Mouse (Mus musculus) right cerebral cortex, postnatal 4 days (tissue): Measurements from ENCODE around the gene Catsperd.
"Not testable (repeated sequence)": the region's sequence is repeated elsewhere in the genome, so short reads cannot be mapped to it uniquely, and the experiment has no call there.

Experiments
- DNase-seq: peaks from one replicate; pipeline ENCODE4 v3.0.0-alpha.2; 2022

Catsperd gene

DNA sequence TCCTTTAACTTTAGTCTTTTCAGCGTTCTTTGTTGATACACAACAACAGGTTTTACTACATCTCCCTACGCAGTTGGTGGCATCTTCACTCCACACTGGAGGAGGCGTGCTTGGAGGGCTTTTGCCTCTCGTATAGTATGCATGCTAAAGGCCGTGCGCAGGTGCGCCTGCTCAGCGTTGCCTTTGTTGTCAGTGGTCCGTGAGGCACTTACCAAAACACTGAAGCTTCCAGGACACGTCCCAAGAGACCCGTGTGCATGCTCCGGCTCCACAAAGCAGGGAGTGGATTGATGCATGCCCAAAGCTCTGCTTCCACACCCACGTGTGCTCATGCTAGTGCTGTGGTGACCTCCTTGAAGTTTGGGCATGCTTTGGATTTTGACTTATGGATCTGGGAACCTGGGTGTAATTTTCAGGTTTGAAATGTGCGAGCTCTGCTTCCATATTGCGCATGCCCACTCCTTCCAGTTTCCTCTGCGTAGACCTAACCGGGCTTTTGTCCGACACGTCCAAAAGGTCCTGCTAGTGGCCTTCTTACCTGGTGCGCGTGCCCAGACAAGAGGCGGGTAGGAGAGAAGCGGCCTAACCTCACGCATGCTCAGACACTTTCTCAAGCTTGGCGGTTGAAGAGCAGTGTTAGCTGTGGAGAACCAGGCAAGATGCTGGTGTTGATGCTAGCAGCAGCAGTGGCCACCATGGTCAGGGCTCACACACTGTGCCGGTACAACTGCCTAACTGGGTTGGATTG is at the start of gene Catsperd:
Gene Catsperd, plus strand, starts transcription at position 614 of the 748 bp plus-strand sequence.
- DNase-seq: no peak

DNA sequence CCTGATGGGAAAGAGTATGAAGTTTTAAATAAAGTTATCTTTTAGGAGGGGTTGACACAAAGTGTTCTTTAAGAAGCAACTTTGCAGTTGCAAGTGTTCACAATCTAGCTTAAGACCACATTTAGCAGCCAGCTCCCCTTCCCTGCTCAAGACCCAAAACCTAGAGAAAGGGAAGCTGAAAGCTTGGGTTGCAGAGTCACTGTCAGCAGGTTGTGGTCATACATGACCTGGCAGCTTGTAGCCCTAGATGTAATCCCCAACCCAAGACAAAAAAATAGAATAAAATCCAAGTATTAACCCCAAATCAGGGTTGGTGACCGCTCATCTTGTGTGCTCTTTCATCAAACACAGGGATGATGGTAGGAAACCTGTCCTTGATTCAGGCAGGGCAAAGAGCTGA is 44.9 kb upstream of the Catsperd start:
- DNase-seq: no peak

DNA sequence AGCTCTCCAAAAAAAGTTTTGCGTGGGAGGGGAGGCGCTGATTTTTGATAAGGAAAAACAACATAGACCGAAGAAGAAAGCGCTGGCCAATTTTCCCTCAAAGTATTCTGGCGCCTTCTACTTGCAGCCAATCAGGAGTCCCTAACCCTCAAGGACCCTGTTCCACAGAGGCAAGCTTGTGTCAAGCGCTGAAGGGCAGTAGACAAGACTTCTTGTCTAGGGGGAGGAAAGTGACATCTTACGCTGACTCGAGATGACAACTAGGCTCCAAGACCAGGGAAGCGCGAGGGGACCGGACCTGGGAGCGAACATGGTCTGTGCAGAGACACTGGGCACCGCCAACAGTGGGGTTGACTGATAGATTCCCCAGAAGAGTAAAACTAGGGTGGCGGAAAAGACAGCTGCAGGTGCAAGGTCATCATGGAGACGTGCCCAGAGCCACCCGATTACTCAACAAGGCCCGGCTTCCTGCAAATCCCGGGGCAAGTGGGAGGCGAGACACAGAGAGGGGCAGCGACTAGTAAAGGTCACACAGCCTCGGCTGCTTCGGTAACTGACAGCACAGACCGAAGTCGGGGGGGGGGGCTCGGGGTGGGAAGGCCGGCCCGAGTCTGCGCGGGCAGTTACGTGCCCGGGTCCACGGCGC is 44.2 kb upstream of the Catsperd start:
- no peak for DNase-seq

DNA sequence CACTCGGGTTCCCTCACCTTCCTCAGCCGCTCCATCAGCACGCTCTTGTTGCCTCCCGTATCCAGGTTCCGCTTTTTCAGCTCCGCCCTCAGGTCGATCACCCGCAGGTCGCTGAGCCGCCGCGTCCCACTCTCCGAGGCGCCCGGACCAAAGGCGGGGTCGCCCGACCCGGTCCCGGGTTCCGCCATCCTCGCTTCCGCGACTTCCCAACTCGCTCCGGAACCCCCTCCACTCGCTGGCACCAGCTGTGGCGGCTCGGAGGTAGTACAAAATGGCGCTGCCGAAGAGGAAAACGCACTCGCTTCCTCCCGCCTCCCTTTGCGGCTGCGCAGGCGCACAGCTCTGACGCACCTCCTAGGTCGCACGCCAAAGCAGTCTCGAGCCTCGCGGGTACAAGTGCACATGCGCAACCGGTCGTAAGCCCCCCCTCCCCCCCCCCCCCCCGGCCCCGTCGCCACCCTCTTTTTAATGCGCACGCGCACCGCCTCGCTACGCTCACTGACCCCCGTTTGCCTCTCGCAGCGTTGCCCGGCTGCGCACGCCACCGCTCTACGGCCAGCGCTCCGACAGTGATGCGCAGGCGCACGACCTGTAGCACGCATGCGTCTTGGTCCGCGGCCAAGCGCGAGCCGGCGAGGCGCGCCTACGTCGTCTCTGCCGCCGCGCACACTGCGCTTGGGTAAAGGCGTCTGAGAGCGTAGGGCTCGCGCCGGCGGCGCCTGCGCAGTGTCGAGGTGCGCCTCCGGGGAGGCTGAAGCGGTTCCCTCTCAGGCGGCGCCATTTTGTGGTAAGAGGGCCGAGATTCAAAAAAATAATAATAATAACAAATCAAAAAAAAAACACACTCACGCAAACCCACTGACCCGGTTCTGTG is 43.4 kb upstream of the Catsperd start, which contains the start of the genes Safb2 and Safb:
Gene Safb2, minus strand, starts transcription at position 329 of the 874 bp plus-strand sequence.
Gene Safb, plus strand, starts transcription at position 569 of the 874 bp plus-strand sequence.
- peak; percentile 99 for DNase-seq

DNA sequence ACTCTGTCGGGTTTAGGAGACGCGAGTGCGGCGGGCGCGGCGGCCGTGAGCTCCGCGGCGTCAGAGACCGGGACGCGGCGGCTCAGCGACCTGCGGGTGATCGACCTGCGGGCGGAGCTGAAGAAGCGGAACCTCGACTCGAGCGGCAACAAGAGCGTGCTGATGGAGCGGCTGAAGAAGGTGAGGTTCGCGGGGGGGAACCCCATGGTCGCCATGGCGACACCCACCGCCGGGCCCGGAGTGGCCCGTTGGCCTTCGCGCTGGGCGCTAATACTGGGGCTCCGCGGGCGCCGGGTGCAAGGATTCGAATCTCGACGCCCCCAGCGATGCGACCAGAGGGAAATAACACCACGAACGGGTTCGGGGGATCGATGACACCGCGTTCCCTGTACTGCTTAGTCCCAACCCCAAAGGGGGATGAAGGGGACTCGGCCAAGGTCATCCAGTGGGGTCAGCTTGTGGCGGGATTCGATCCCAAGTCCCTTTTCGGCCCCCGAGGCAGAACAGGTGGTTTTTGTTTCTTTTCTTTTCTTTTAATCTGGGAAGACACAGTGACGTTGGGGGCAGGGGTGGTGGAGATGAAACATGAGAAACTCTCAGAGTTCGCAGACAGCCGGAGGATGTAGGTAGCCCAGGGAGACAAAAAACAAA is 42.6 kb upstream of the Catsperd start:
- peak; percentile 52 for DNase-seq

DNA sequence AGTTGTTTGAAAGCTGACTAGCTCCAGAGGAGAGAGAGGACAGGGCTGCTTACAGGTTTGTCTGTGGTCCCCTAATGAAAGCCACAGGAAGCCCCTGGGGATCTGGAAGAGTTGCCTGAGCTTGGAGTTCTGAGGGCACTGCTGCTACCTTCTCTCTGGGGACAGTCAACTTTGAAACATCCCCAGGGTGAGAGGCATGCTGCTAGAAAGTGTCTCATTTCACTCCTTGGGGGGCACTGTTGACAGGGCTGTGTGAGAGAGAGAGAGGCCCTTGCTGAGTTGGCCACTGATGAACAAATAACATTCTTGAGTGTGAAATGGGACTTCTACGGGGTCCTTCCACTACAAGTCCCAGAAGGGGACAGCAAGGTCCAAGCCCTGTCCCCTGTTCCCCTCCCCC is 40.2 kb upstream of the Catsperd start:
- no peak for DNase-seq

DNA sequence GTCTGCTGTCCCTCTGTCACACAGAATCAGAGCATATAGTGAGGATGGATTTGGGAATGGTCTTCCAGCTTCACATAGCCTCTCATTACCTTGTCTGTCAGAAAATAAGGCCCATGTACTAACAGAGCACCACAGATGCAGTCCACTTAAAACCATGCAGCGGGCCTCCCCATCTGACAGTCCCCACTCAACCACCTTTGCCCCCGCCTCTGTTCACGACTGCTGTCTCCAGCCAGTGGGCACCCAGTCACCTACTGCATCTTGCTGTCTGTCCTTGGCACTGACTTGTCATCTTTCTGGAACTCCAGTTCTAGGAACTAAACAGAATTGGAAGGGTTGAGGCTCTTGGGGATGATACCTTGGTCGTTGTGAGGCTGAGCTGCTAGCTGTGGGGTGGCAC is 39.0 kb upstream of the Catsperd start:
- DNase-seq: no peak

DNA sequence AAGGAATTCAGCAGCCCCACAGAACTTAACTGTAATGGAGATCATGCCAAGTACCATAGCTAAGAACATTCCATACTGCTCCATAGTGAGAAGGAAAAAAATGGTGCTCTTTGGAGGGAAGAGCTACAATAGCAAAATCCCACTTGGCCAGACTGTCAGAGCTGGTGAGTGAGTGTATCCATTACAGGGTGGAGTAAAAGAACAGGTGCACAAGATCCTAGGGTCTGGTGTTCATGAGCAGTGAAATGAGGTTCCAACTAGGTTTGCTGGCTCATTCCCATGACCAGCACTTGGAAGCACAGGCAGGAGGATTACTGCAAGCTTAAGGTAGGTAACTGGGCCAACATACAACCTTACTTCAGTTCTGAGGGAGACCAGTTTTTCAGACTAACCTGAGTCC is 35.4 kb upstream of the Catsperd start:
- DNase-seq: no peak

DNA sequence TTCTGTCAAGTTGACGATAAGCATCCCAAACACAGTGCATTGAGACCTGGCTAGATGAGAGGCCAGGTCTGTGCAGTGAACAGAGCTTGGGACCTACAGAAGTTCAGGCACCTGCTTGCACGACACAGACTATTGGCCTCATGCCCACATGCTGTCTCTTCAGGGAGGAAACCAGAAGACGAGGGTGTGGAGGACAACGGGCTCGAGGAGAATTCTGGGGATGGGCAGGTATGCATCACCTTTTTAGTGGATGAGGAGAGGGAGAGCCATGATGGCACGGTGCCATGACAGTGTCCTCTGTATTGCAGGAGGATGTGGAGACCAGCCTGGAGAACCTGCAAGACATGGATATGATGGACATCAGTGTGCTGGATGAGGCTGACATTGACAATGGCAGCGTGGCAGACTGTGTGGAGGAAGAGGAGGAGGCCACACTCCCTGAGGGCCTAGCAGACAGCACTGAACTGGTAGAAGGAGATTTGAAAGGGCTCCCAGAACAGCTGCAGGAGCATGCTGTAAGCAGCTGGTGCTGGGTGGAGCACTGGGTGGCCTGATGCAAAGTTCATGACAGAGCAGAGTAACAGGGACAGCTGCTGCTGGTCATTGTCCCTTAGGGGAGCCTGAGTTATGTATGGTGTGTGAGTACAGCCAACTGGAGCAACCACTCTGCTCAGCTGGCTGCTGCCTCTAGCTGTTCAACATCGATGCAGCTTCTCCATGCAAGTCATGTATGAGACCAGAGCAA is 34.2 kb upstream of the Catsperd start:
- DNase-seq: no peak

DNA sequence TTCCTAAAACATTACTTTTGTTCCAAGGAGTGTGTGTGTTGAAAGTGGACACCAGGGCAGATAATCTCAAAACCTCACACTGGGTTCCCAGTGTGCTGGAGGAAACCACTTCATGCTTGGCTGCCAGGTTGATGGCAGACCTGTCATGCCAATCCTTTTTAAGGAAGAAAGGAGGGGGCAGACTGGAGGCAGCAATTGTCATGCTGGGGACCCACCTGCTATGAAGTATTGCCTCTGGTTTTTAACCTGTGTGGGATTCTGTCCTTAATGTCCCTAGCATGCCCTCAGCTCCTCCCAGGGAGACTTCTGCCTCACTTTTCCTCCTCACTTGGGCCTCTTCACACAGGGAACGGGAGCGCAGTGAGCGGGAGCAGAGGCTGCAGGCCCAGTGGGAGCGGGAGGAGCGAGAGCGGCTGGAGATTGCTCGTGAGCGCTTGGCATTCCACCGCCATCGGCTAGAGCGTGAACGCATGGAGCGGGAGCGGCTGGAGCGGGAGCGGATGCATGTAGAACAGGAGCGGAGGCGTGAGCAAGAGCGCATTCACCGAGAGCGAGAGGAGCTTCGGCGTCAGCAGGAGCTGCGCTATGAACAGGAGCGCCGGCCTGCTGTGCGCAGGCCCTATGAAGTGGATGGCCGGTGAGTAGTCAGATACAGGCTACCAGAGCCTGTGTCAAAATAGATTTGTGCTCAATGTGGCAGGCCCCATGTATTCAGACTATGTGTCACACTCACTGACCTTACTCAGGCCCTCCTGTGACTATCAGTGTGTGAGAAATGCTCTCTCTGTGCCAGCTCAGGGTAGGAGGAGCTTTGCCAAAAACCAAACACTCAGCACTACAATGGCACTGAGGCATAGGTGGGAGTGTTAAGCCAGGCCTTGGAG is 24.5 kb upstream of the Catsperd start:
- no peak for DNase-seq

DNA sequence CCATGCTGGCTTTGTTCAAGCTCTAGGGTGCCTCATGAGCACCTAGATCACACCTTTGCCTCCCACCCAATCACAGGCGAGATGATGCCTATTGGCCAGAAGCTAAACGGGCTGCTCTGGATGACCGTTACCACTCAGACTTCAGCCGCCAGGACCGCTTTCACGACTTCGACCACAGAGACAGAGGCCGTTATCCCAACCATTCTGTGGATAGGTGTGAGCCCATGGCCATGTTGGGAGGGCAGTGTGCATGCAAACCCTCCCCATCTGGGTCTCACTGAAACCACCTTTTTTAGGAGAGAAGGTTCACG is 23.9 kb upstream of the Catsperd start:
- DNase-seq: no peak

DNA sequence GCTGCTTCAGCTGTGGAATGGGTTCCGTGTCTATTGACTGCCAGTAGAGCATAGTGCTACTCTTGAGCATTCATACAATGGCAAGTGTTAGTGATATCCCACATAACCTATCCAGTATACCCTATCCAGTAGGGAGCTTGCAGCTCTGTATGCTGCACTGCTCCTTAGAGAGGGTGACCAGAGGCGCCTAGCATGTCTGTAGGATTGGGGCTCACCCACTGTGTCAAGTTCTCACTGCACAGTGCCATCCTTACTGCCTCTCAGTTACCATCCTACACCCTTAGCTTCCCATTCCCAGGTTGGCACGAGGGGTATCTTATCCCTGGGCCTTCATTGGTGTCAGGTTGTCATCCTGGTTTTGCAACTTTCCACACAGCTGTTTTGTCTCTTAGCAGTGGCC is 23.5 kb upstream of the Catsperd start:
- DNase-seq: no peak

DNA sequence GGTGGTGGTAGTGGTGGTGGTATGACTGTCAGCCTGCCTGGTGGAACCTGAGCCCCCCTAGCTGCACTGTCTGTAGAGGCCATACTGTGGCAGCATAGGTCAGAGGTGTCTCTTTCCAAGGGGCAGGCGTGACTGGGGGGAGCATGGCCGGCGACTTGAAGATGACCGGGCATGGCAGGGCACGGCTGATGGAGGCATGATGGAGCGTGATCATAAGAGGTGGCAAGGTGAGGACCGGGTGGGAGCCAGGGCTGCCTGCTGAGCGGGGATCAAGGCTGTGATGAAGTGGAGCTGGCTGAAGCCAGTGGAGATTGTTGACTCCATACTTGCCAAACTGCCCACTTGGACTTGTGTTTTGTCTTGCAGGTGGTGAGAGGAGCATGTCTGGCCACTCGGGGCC is 22.5 kb upstream of the Catsperd start:
- DNase-seq: no peak

DNA sequence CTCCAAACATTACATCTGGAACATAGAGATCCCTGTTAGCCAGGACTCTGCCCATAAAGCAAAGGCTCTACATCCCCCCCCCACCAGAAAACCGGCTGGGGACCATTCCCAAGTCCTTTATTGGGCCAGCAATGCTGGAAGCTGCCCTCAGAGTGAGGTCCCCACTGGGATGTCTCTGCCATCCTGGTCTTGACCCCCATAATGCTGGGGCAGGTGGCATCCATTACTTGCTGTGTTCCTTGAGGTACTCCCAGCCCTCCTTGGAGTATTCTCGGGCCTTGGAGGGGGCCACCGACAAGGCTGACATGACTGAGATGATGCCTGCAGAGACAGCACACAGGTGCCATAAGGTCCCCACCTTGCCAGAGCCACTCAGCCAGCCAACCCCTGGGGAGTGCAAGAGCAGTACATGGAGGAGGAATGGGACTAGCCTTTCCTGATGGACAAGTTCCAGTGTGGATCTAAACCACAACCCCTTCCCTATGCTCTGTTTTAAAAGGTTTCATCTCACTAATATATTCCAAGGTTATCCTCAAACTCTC is 20.4 kb upstream of the Catsperd start:
- no peak for DNase-seq

DNA sequence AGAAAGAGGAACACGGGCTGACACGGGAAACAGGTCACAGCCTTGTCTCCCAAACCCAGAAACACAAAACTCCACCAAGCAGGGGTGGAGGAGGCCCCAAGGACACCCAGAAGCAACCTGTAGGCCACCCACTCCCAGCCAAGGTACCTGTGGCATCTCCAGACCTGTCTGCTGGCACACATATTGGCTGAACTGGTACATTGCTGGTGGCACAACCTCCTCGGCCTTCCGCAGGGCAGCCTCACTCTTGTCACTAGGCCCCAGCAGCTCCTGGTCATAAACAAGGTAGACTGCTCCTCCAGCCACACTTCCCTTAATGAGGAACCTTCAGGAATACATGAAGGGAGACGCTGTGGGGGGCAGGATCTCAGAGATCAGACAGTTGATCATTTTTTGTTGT is 19.2 kb upstream of the Catsperd start:
- no peak for DNase-seq

DNA sequence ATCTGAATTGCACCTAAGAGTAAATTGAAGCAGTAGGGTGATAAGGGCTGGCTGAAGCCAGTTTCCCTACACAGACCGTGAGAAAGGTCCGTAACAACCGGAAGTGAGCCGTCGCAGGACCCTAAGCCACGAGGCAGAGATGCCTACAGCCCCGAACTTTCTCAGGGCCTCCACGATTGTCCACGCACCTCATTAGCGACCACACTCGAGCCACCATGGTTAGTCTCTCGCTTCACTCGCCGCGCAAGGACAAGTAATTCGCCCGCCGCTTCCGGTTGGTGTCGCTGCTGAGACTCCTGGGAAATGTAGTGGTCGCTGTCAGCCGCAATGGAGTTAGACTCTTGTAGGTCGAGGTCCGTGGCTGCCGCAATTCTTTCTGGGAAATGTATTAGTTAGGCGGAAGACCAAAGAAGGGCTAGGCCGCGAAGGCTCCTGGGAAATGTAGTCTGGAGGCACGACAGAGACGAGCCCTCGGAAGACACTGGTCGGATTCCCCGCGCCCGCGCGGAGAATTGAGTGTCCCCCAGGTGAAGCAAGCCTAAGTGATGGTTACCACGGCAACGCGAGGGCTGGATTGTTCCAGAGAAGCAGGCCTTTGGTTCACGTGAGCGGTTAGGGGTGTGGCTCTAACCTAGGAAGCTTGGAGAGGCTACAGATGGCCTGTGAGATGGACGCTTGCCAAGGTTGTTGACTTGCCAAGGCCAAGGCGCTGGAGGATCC is 18.3 kb upstream of the Catsperd start, which contains the start of gene 2410015M20Rik:
Gene 2410015M20Rik, minus strand, starts transcription at position 320 of the 720 bp plus-strand sequence.
- DNase-seq: peak; percentile 90

DNA sequence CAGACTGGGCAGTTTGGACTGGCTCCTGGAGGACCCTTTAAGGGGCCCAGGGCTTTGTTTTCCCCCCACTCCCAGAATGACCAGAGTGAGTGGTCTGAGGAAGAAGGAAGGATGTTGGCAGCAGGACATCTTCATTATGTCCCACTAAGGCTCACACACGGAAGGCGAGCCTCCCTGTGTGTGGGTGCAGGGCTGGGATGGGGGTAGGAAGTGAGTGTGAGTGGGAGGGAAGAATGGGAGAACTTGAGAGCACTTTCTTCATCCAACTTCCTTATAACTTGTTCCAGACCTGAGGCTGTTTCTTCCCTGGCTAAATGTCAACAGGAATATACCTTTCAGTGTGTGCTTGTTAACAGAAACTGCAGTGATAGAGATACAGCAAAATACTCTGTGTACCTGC is 16.6 kb upstream of the Catsperd start:
- no peak for DNase-seq

DNA sequence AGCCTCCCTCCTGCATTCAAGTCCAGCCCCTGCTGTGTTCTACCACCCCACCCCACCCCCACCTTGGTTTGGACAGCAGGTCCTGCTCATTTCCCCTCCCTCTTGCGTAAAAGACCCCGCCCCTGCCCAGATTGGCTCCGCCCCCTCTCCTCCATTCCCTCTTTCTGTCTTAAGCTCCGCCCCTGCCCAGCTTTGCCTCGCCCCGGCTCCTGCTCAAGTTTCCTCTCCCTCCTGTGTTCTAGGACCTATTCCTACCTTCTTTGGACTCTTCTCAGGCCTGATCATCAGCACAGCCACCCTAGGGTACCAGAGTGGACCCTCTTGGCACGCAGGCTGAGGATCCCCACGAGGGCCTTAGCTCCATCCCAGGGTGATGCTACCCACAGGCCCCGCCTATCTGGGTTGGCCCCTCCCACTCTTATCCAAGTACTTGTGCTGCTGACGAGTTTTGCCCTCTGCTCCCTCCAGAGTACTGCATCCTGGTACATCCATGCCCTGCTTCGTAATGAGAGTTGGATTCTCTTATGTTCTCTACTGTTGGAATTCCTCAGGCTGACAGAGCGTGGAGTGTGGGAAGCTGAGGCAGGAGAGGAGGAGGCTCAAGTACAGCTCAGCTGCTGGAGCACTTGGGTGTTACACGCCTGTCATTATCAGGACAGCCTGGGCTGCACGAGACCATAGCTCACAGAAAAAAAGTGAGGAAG is 15.9 kb upstream of the Catsperd start:
- DNase-seq: no peak

DNA sequence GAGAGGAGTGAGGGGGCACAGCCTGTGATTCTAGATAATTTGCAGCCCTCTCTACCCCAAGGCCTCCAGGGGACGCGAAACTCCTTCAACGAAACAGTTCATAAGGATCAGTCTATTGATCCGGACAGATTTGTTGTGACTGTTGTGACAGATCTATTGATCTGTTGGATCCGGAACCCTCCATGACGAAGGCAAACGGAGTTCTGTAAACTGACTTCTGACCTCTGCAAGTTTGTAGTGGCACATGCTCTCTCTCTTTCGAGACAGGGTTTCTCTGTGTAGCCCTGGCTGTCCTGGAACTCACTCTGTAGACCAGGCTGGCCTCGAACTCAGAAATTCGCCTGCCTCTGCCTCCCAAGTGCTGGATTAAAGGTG is 15.4 kb upstream of the Catsperd start:
- DNase-seq: not testable (repeated sequence)
